Comparison of ENCODE assay signal across 19 mouse cellular contexts in the genomic region with DNA sequence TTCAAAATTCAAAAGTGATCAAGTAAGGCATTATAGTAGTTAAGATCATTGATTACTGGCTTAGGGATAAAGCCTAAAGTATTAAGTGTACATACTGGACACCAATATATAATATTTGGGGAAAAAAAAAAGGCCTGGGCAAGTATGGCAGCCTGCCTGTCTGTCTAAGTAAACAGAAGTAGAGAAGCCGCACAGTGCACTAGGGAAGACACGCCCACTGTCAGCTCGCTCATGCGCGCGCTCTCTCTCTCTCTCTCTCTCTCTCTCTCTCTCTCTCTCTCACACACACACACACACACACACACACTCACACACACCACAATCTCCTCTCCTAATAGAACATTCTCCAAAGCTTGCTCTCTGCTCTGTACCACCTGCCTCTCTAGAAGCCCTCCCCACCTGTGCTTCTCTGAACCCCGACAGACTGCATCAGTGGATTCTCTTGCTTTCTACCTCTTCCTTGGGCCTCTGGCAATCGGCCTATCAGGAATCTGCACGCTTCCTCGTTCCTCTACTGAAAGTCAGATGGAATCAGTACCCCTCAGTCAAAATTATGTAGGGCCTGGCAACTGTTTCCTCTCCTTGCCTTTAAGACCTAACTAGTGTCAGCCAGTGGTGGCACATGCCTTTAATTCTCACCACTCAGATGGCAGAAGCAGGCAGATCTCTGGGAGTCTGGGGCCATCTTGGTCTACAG. TPM values are rescaled to one million over a fixed set of nuclear protein-coding genes. Genes with fewer than 3 reads are reported as not detected.
DNase-seq lines count a peak whose midpoint lies in the region; ATAC-seq and TF ChIP-seq lines count a peak whose summit lies in the region.
"Had no signal": no experiment of that assay in that cellular context is flagged by ENCODE, and none has a peak within 500 bp of the region (broad histone marks: within the 10 kb centered on the region; RNA-seq: fewer than 3 reads in every experiment).

No protein-coding gene starts in this region.

- H3K4me2 ChIP-seq in liver, embryonic 11.5 days, result no peak overlapping the region; the same call in 1 of the 2 replicates
- H3K4me2 ChIP-seq: hindbrain, embryonic 13.5 days had no signal

- no peak overlapping the region for H3K27ac ChIP-seq in liver, embryonic 11.5 days (ENCODE audit: low read depth, low read length)
- H3K27ac ChIP-seq: forebrain, embryonic 10.5 days; heart, embryonic 10.5 days; hindbrain, embryonic 13.5 days; limb, embryonic 10.5 days had no signal

- TF ChIP-seq POLR2A in lung, adult 2 months (IDR thresholded peaks at IDR 0.05; ENCODE audit: borderline replicate concordance, extremely low read depth, low read depth, low read length), result no peak

- no peaks in the 10 kb centered on the region for H3K36me3 ChIP-seq in liver, embryonic 11.5 days (ENCODE audit: control insufficient read depth, insufficient read depth, low read length)

- no peaks in the 10 kb centered on the region for H3K27me3 ChIP-seq in liver, embryonic 11.5 days (replicated peaks; ENCODE audit: control insufficient read depth, insufficient read depth, low read length)
- H3K27me3 ChIP-seq: hindbrain, embryonic 13.5 days had no signal

- no peaks in the 10 kb centered on the region; the same call in none of the 2 replicates for H3K4me1 ChIP-seq in lung, adult 2 months (ENCODE audit: control insufficient read depth, insufficient read depth, low read length)
- no peaks in the 10 kb centered on the region for H3K4me1 ChIP-seq in liver, embryonic 11.5 days (replicated peaks; ENCODE audit: control insufficient read depth, insufficient read depth, low read length)
- H3K4me1 ChIP-seq: limb, embryonic 10.5 days had no signal

- TF ChIP-seq CTCF in lung, adult 2 months (IDR thresholded peaks at IDR 0.05; ENCODE audit: insufficient read depth, low read length), result no peak

- peak; percentile 52 for DNase-seq in lung, postnatal 14 days
- no peak for DNase-seq in lung, adult 2 months
- DNase-seq in MEL-GATA-1-ER (ENCODE audit: extremely low read depth, low read depth), result peak; percentile 16
- DNase-seq in liver, embryonic 11.5 days (ENCODE audit: low spot score), result no peak
- no peak for DNase-seq in retina, postnatal 1 day
- no peak for DNase-seq in cerebellum, adult 9-11 months
- DNase-seq in spleen, adult 18-20 months, result no peak
- DNase-seq: cerebellum, adult 18-20 months; cerebellum, postnatal 36 days; gastrocnemius, postnatal 25 days; kidney, postnatal 4 days; layer of hippocampus, adult 9-11 months; right cerebral cortex, adult 18-20 months; thymus, postnatal 36 days had no signal

- no peaks in the 10 kb centered on the region for H3K9me3 ChIP-seq in liver, embryonic 11.5 days (ENCODE audit: control insufficient read depth, low read length)
- H3K9me3 ChIP-seq: forebrain, embryonic 10.5 days; heart, embryonic 10.5 days; hindbrain, embryonic 13.5 days; limb, embryonic 10.5 days had no signal

- H3K4me3 ChIP-seq in lung, adult 2 months (replicated peaks; ENCODE audit: extremely low read depth, low read depth, low read length), result no peak overlapping the region
- no peak overlapping the region for H3K4me3 ChIP-seq in liver, embryonic 11.5 days (ENCODE audit: low read depth, low read length)
- H3K4me3 ChIP-seq: forebrain, embryonic 10.5 days; heart, embryonic 10.5 days; hindbrain, embryonic 13.5 days; limb, embryonic 10.5 days had no signal

- no peak overlapping the region for H3K9ac ChIP-seq in liver, embryonic 11.5 days (ENCODE audit: low read depth, low read length)
- H3K9ac ChIP-seq: hindbrain, embryonic 13.5 days had no signal

- peak; percentile 60; the same call in 1 of the 2 replicates for ATAC-seq in liver, embryonic 11.5 days (replicated peaks; ENCODE audit: low FRiP score)
- ATAC-seq in megakaryocyte, adult 5-6 weeks (ENCODE audit: poor library complexity, severe bottlenecking), result peak; percentile 43; the same call in 1 of the 2 replicates

- 46% methylated on average over 10 of the region's 10 CpGs for WGBS in lung, adult 2 months
- WGBS in liver, embryonic 11.5 days, result 60% methylated on average over 10 of the region's 10 CpGs

RNA-seq across cellular contexts. Expression of a gene that starts 13.3 kb away (rescaled TPM):
- polyA plus RNA-seq in lung, adult 2 months (2012; rRNA removed), result 20.1 and 40.4 TPM in 2 replicates
- 16.6 and 17.5 TPM in 2 replicates for polyA plus RNA-seq in liver, embryonic 11.5 days (2014; fragmentation: Nextera tagmentation; extraction: Ambion mirVana)
- total RNA-seq in megakaryocyte, adult 5-6 weeks (2015), result 2.5 and 3.4 TPM in 2 replicates
- 4.5 and 6.3 TPM in 2 replicates for total RNA-seq in megakaryocyte, adult 5-6 weeks (2017)

Comparison
In these comparisons a context has a peak if more than half of its experiments do, and no peak if none do; other contexts are left out.
1. DNase-seq: peak in lung, postnatal 14 days (single experiment) and MEL-GATA-1-ER (single experiment); none in lung, adult 2 months (single experiment), liver, embryonic 11.5 days (single experiment), retina, postnatal 1 day (single experiment), cerebellum, adult 9-11 months (single experiment) and spleen, adult 18-20 months (0 of 2).